Mouse (Mus musculus) embryonic fibroblast, embryonic 13.5 days (primary cell): ENCODE measurements at regions not wholly inside any gene's neighbourhood (a gene's known extent, or its start where the extent isn't known, plus 50 kb on each side); places are given as distances from the start of the nearest gene placed in this dataset.

Experiments used
- CTCF ChIP-seq: IDR thresholded peaks from 2 replicates; pipeline ENCODE4 v1.5.1; 2011; ENCODE audit warnings: mild to moderate bottlenecking, control low read depth, low read length, moderate library complexity, borderline replicate concordance; ENCODE audit not compliant: insufficient read depth
- POLR2A ChIP-seq: IDR thresholded peaks from 2 replicates; pipeline ENCODE4 v1.6.1; 2011; ENCODE audit warnings: low read depth, mild to moderate bottlenecking, control low read depth, low read length, moderate library complexity

GRCm38 (mm10) chr6:141188036-141188435 is 61.0 kb upstream of the Pde3a start:
- TF ChIP-seq CTCF = no peak
- no peak for TF ChIP-seq POLR2A
